Mouse (Mus musculus) limb, embryonic 10.5 days (tissue): ENCODE data around the gene Tubb2b. TPM values are rescaled to one million over a fixed set of nuclear protein-coding genes. Genes with fewer than 3 reads are reported as not detected.

Experiments used
- DNase-seq: peaks from one replicate; pipeline ENCODE4 v3.0.0-alpha.2; 2017; ENCODE audit warnings: low spot score
- H3K27ac ChIP-seq: fragments of 300-500 bp; sonication (generic); 2 replicates; pipeline ENCODE4 v1.5.1; 2016; ENCODE audit warnings: mild to moderate bottlenecking
- H3K27me3 ChIP-seq: fragments of 300-500 bp; sonication (generic); 2 replicates; pipeline ENCODE4 v1.6.1; 2016; ENCODE audit warnings: low read depth, mild to moderate bottlenecking; ENCODE audit not compliant: poor library complexity, severe bottlenecking
- H3K36me3 ChIP-seq: fragments of 300-500 bp; sonication (generic); 2 replicates; pipeline ENCODE4 v1.6.1; 2016; ENCODE audit warnings: mild to moderate bottlenecking, moderate library complexity
- H3K4me1 ChIP-seq: fragments of 300-500 bp; sonication (generic); 2 replicates; pipeline ENCODE4 v1.6.1; 2016
- H3K4me3 ChIP-seq: fragments of 300-500 bp; sonication (generic); 2 replicates; pipeline ENCODE4 v1.5.1; 2016; ENCODE audit warnings: mild to moderate bottlenecking, moderate library complexity
- H3K9me3 ChIP-seq: fragments of 300-500 bp; sonication (generic); replicated peaks from 2 replicates; pipeline ENCODE4 v1.6.1; 2016; ENCODE audit warnings: mild to moderate bottlenecking
- WGBS: fragments of 180-500 bp; shearing (Covaris S2); methylation state at CpG from one replicate; pipeline ENCODE4 v1.1.7; 2016; 5-methylcytosine and 5-hydroxymethylcytosine counted together
- polyA plus RNA-seq: library from polyadenylated mRNA; unstranded; fragments of >200 nt; fragmentation: Nextera tagmentation; extraction: Ambion mirVana; gene quantifications from 2 replicates; pipeline ENCODE4 v1.2.1, GENCODE M21; 2016

Gene Tubb2b
- polyA plus RNA-seq, 1 experiment from 2014 or later, result 15.6 TPM

DNA sequence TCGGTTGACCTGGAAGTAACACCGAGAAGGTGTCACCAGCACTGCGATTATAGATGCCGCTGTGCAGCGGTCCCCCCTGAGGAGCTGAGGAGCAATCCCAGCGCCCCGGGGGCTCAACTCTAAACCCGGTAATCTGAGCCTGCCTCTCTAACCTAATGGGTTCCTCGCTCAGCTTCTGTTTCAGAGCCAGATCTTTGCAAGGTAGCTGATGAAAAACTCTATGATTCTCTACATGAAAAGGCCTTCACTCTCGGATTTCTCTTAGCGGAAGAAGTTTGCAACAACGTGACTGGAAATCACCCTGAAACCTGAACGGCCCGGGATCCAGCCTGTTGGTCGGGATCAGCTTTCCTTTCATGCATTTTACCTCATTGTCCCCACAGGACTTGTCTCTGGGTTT lies 2.0 kb upstream of the Tubb2b start:
- Histone ChIP-seq H3K4me1 (peaks cover 48% of the 10 kb centered on the region), H3K27me3 (peaks cover 51% of the 10 kb centered on the region), H3K36me3 (no peaks in the 10 kb centered on the region; the same call in 1 of the 2 replicates), H3K4me3 (peak overlapping the region; percentile 67), H3K27ac (peak overlapping the region; percentile 72), H3K9me3 (no peaks in the 10 kb centered on the region)
- peak; percentile 53 for DNase-seq
- under 1% methylated on average over 15 of the region's 15 CpGs for WGBS

DNA sequence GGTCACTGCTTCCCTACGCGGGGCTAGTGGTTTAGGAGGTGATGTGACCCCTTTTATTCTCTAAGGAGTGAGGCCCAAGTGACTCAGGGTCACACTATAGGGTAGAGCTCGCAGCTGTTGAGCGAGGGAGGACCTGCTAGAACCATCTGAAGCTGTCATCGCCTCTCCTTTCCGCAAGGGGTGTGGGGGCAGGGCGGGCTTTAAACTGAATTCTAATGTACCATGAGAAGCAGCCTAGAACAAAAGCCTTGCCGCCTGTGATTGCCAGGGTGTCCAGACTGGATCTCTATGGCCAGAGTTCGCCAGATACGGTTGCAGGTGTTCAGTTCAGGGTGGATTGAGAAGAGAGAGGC lies 1.4 kb upstream of the Tubb2b start:
- H3K27ac ChIP-seq, result peak overlapping the region; percentile 72
- peak overlapping the region; percentile 67 for H3K4me3 ChIP-seq
- no peaks in the 10 kb centered on the region; the same call in 1 of the 2 replicates for H3K36me3 ChIP-seq
- under 1% methylated on average over 10 of the region's 10 CpGs for WGBS
- DNase-seq, result peak; percentile 70
- peaks cover 48% of the 10 kb centered on the region for H3K4me1 ChIP-seq
- peaks cover 51% of the 10 kb centered on the region for H3K27me3 ChIP-seq
- H3K9me3 ChIP-seq, result no peaks in the 10 kb centered on the region

DNA sequence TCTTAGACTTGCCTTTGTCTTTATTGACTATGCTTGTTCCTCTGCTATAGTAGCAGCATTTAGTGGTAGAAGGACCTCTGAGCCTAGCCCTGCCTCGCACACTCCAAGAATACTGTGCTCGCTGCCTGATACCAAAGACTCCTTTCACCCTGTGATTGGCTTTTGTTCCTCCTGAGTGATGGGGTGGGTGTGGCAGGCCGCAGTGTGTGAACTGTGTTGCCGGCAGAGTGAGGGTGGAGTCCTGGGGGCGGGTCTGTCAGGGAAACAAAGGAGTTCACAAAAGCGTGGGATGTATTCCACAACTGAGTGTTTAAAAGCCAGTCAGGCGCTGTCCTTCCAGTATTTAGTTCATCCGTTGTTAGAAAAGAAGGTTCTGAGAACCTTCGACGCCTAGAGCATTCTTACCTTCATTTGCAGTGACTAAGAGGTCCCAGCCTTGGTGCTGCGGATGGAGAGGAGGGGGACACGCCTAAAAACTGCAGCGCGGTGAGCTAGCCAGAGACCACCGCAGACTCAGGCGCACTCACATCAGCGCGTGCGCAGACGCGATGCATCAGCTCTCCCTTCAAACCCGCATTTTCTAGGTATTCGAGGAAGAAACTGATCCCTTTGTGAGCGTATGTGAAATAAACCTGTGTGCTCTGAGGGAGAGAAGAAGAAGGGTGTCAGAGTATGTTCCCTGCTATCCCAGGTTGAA lies 893 bp upstream of the Tubb2b start:
- H3K27me3 ChIP-seq, result peaks cover 51% of the 10 kb centered on the region
- DNase-seq, result peak; percentile 73
- H3K4me1 ChIP-seq, result peaks cover 48% of the 10 kb centered on the region
- WGBS, result under 1% methylated on average over 24 of the region's 24 CpGs
- peak overlapping the region; percentile 67 for H3K4me3 ChIP-seq
- H3K9me3 ChIP-seq, result no peaks in the 10 kb centered on the region
- H3K27ac ChIP-seq, result peak overlapping the region; percentile 72
- H3K36me3 ChIP-seq, result no peaks in the 10 kb centered on the region; the same call in 1 of the 2 replicates

- Histone ChIP-seq H3K4me3 (peak overlapping the region; percentile 67), H3K9me3 (no peaks in the 10 kb centered on the region), H3K36me3 (no peaks in the 10 kb centered on the region; the same call in 1 of the 2 replicates), H3K27ac (peak overlapping the region; percentile 72), H3K4me1 (peaks cover 48% of the 10 kb centered on the region), H3K27me3 (peaks cover 44% of the 10 kb centered on the region)
- DNase-seq, result peak; percentile 50
- WGBS, result under 1% methylated on average over 31 of the region's 31 CpGs
These were observed 611 bp downstream of the Tubb2b start for GRCm38 (mm10) chr13:34129485-34130225.

GRCm38 (mm10) chr13:34128276-34129114 lies 1.8 kb downstream of the Tubb2b start:
- H3K4me1 ChIP-seq, result peaks cover 44% of the 10 kb centered on the region
- H3K36me3 ChIP-seq, result no peaks in the 10 kb centered on the region; the same call in 1 of the 2 replicates
- peaks cover 32% of the 10 kb centered on the region for H3K27me3 ChIP-seq
- H3K9me3 ChIP-seq, result no peaks in the 10 kb centered on the region
- 84% methylated on average over 9 of the region's 9 CpGs for WGBS
- no peak overlapping the region for H3K27ac ChIP-seq
- no peak for DNase-seq
- H3K4me3 ChIP-seq, result 0 out of 2 replicates have a peak overlapping the region, but pooled peaks have one; percentile 67

DNA sequence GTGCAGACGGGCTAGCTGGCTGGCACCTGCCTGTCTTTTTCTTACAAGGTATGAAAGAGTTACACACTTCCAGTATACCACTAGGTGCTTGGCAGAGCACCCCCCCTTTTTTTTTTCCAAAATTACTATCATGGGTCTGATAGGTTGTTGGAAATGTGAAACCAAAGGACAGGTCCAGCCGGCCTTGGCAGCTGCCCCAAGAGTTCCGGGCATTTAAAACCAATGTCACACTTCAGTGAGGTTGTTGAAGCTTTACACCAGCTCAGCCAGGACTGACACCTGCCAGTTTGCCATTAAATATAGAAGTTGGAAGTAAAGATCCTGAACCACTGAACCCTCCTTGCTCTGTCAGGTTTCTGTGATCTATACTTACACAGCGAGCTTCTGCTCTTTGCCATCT lies 4.6 kb downstream of the Tubb2b start:
- WGBS, result 90% methylated on average over 4 of the region's 4 CpGs
- H3K27ac ChIP-seq, result no peak overlapping the region
- H3K9me3 ChIP-seq, result no peaks in the 10 kb centered on the region
- H3K4me1 ChIP-seq, result peaks cover 16% of the 10 kb centered on the region
- peaks cover 4% of the 10 kb centered on the region; the same call in 1 of the 2 replicates for H3K27me3 ChIP-seq
- no peaks in the 10 kb centered on the region; the same call in 1 of the 2 replicates for H3K36me3 ChIP-seq
- no peak overlapping the region for H3K4me3 ChIP-seq
- no peak for DNase-seq

GRCm38 (mm10) chr13:34120536-34120935 lies 9.7 kb downstream of the Tubb2b start:
- Histone ChIP-seq H3K4me3 (no peak overlapping the region), H3K27ac (no peak overlapping the region), H3K4me1 (no peaks in the 10 kb centered on the region), H3K27me3 (no peaks in the 10 kb centered on the region), H3K9me3 (no peaks in the 10 kb centered on the region), H3K36me3 (no peaks in the 10 kb centered on the region)
- WGBS, result 99% methylated on average over 2 of the region's 2 CpGs
- DNase-seq, result no peak

DNA sequence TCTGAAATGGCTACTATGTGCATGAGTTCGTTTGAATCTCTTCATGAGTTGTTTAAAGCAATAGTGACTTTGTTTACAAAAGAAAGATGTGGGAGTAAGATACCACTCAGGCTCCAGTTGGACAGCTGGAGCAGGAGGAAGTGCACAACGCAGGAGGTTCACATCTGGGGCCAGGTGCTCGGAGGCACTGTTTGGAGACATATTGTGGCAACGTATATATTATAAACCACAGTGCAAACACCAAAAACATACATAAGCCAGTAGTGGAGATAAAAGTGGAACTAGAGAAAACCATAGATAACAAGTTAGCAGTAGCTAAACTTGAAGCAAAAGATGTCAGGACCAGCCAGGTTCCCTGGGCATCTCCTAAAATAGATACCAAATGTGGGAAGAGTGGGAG lies 10.9 kb downstream of the Tubb2b start:
- Histone ChIP-seq H3K4me1 (peaks cover 5% of the 10 kb centered on the region; the same call in 1 of the 2 replicates), H3K27ac (no peak overlapping the region), H3K4me3 (no peak overlapping the region), H3K9me3 (no peaks in the 10 kb centered on the region), H3K27me3 (no peaks in the 10 kb centered on the region), H3K36me3 (no peaks in the 10 kb centered on the region)
- 81% methylated on average over 4 of the region's 4 CpGs for WGBS
- DNase-seq, result no peak

- Histone ChIP-seq H3K9me3 (no peaks in the 10 kb centered on the region), H3K4me3 (no peak overlapping the region), H3K36me3 (no peaks in the 10 kb centered on the region), H3K27ac (no peak overlapping the region), H3K4me1 (peaks cover 5% of the 10 kb centered on the region; the same call in 1 of the 2 replicates), H3K27me3 (no peaks in the 10 kb centered on the region)
- 82% methylated on average over 4 of the region's 4 CpGs for WGBS
- no peak for DNase-seq
These were observed 11.4 kb downstream of the Tubb2b start for GRCm38 (mm10) chr13:34118816-34119215.

- H3K4me3 ChIP-seq, result no peak overlapping the region
- H3K36me3 ChIP-seq, result no peaks in the 10 kb centered on the region
- no peaks in the 10 kb centered on the region for H3K27me3 ChIP-seq
- 86% methylated on average over 6 of the region's 6 CpGs for WGBS
- H3K9me3 ChIP-seq, result no peaks in the 10 kb centered on the region
- no peak for DNase-seq
- peaks cover 5% of the 10 kb centered on the region; the same call in 1 of the 2 replicates for H3K4me1 ChIP-seq
- H3K27ac ChIP-seq, result no peak overlapping the region
These were observed 13.8 kb downstream of the Tubb2b start for GRCm38 (mm10) chr13:34116508-34116907.

GRCm38 (mm10) chr13:34114654-34115053 lies 15.6 kb downstream of the Tubb2b start:
- Histone ChIP-seq H3K4me1 (peaks cover 5% of the 10 kb centered on the region; the same call in 1 of the 2 replicates), H3K9me3 (no peaks in the 10 kb centered on the region), H3K36me3 (no peaks in the 10 kb centered on the region), H3K27me3 (no peaks in the 10 kb centered on the region), H3K4me3 (no peak overlapping the region), H3K27ac (no peak overlapping the region)
- DNase-seq, result no peak
- WGBS, result 81% methylated on average over 4 of the region's 4 CpGs

- no peak overlapping the region for H3K4me3 ChIP-seq
- no peaks in the 10 kb centered on the region for H3K9me3 ChIP-seq
- 88% methylated on average over 3 of the region's 3 CpGs for WGBS
- DNase-seq, result no peak
- H3K36me3 ChIP-seq, result no peaks in the 10 kb centered on the region
- H3K27ac ChIP-seq, result no peak overlapping the region
- peaks cover 5% of the 10 kb centered on the region; the same call in 1 of the 2 replicates for H3K4me1 ChIP-seq
- no peaks in the 10 kb centered on the region for H3K27me3 ChIP-seq
These were observed 17.2 kb downstream of the Tubb2b start for GRCm38 (mm10) chr13:34113086-34113485.
